Mouse (Mus musculus) hindbrain, embryonic 11.5 days (tissue): Measurements from ENCODE around the gene Cep290. TPM values are rescaled to one million over a fixed set of nuclear protein-coding genes. Genes with fewer than 3 reads are reported as not detected.

Experiments used
- ATAC-seq: fragments of 200-750 bp; cut with Nextera tagmentation; 2 replicates; pipeline ENCODE4 v1.8.0; 2017; ENCODE audit warnings: mild to moderate bottlenecking, moderate TSS enrichment, moderate library complexity; ENCODE audit not compliant: low FRiP score
- DNase-seq: peaks from one replicate; pipeline ENCODE4 v3.0.0-alpha.2; 2015; ENCODE audit warnings: low spot score
- H3K27ac ChIP-seq: fragments of 300-500 bp; sonication (generic); 2 replicates; pipeline ENCODE4 v1.5.1; 2014; ENCODE audit warnings: mild to moderate bottlenecking, low read depth, low read length
- H3K27me3 ChIP-seq: fragments of 300-500 bp; sonication (generic); 2 replicates; pipeline ENCODE4 v1.6.1; 2014; ENCODE audit warnings: mild to moderate bottlenecking, low read length, moderate library complexity, mixed read lengths; ENCODE audit not compliant: control insufficient read depth, insufficient read depth
- H3K36me3 ChIP-seq: fragments of 300-500 bp; sonication (generic); 2 replicates; pipeline ENCODE4 v1.6.1; 2014; ENCODE audit warnings: mild to moderate bottlenecking, low read length, moderate library complexity, mixed read lengths; ENCODE audit not compliant: control insufficient read depth, insufficient read depth
- H3K4me1 ChIP-seq: fragments of 300-500 bp; sonication (generic); replicated peaks from 2 replicates; pipeline ENCODE4 v1.6.1; 2014; ENCODE audit warnings: low read length, mixed read lengths; ENCODE audit not compliant: control insufficient read depth, insufficient read depth
- H3K4me2 ChIP-seq: fragments of 300-500 bp; sonication (generic); replicated peaks from 2 replicates; pipeline ENCODE4 v1.6.1; 2014; ENCODE audit warnings: mild to moderate bottlenecking, low read depth, low read length
- H3K4me3 ChIP-seq: fragments of 300-500 bp; sonication (generic); 2 replicates; pipeline ENCODE4 v1.5.1; 2014; ENCODE audit warnings: low read depth, low read length
- H3K9ac ChIP-seq: fragments of 300-500 bp; sonication (generic); 2 replicates; pipeline ENCODE4 v1.6.1; 2014; ENCODE audit warnings: low read depth, low read length
- H3K9me3 ChIP-seq: fragments of 300-500 bp; sonication (generic); 2 replicates; pipeline ENCODE4 v1.6.1; 2016; ENCODE audit warnings: low read length; ENCODE audit not compliant: control insufficient read depth
- WGBS: fragments of 180-500 bp; shearing (Covaris S2); extraction: QIAGEN DNeasy Blood & Tissue Kit; methylation state at CpG from one replicate; pipeline ENCODE4 v1.1.7; 2014; 5-methylcytosine and 5-hydroxymethylcytosine counted together
- polyA plus RNA-seq: library from polyadenylated mRNA; unstranded; fragments of >200 nt; fragmentation: Nextera tagmentation; extraction: Ambion mirVana; gene quantifications from 2 replicates; pipeline ENCODE4 v1.2.1, GENCODE M21; 2014

The Cep290 gene
- polyA plus RNA-seq, 1 experiment from 2014 or later: 8.9 TPM

GRCm38 (mm10) chr10:100575294-100575693 is 87.9 kb downstream of the Cep290 start:
- ATAC-seq (no peak), DNase-seq (no peak)
- no peaks in the 10 kb centered on the region for H3K4me1 ChIP-seq
- H3K27me3 ChIP-seq: no peaks in the 10 kb centered on the region
- 0 out of 2 replicates have a peak, but pooled peaks cover 2% of the 10 kb centered on the region for H3K36me3 ChIP-seq
- no peak overlapping the region for H3K4me3 ChIP-seq
- no peak overlapping the region for H3K9ac ChIP-seq
- no peak overlapping the region for H3K4me2 ChIP-seq
- WGBS: 93% methylated on average over 7 of the region's 7 CpGs
- H3K27ac ChIP-seq: no peak overlapping the region
- no peaks in the 10 kb centered on the region for H3K9me3 ChIP-seq

- Histone ChIP-seq H3K4me1 (no peaks in the 10 kb centered on the region), H3K27ac (no peak overlapping the region), H3K4me2 (no peak overlapping the region), H3K9ac (no peak overlapping the region), H3K27me3 (no peaks in the 10 kb centered on the region), H3K4me3 (no peak overlapping the region), H3K36me3 (no peaks in the 10 kb centered on the region), H3K9me3 (no peaks in the 10 kb centered on the region)
- 94% methylated on average over 3 of the region's 3 CpGs for WGBS
- DNase-seq: no peak
- no peak for ATAC-seq
Measured at GRCm38 (mm10) chr10:100584178-100584577, 96.8 kb downstream of the Cep290 start.

- 57% methylated on average over 7 of the region's 7 CpGs for WGBS
- H3K4me2 ChIP-seq: peak overlapping the region; percentile 67
- H3K36me3 ChIP-seq: no peaks in the 10 kb centered on the region
- H3K4me1 ChIP-seq: no peaks in the 10 kb centered on the region
- H3K27ac ChIP-seq: 0 out of 2 replicates have a peak overlapping the region, but pooled peaks have one; percentile 1
- H3K9me3 ChIP-seq: no peaks in the 10 kb centered on the region
- H3K27me3 ChIP-seq: no peaks in the 10 kb centered on the region
- peak overlapping the region; percentile 76 for H3K4me3 ChIP-seq
- peak; percentile 44 for ATAC-seq
- peak overlapping the region; percentile 64 for H3K9ac ChIP-seq
- DNase-seq: no peak
Measured at GRCm38 (mm10) chr10:100588524-100588923, 101.2 kb downstream of the Cep290 start.

GRCm38 (mm10) chr10:100588932-100589388 is 101.6 kb downstream of the Cep290 start:
- peak; percentile 99 for ATAC-seq

GRCm38 (mm10) chr10:100590323-100590722 is 103.0 kb downstream of the Cep290 start, which contains the start of the genes 4930430F08Rik and 1700017N19Rik:
TSS of gene 4930430F08Rik (minus strand) at chr10:100590423.
TSS of gene 1700017N19Rik (plus strand) at chr10:100590484.
- ATAC-seq (no peak), DNase-seq (no peak)
- H3K4me2 ChIP-seq: no peak within 1 kb of the TSS
- H3K27ac ChIP-seq: no peak within 1 kb of the TSS
- WGBS: 71% methylated on average over 1 of the region's 1 CpGs
- H3K9ac ChIP-seq: no peak within 1 kb of the TSS
- no peaks in the 10 kb centered on the region for H3K27me3 ChIP-seq
- no peaks in the 10 kb centered on the region for H3K9me3 ChIP-seq
- H3K4me3 ChIP-seq: peak within 1 kb of the TSS; percentile 76; the same call in 1 of the 2 replicates
- H3K4me1 ChIP-seq: no peaks in the 10 kb centered on the region
- H3K36me3 ChIP-seq: no peaks in the 10 kb centered on the region

More at GRCm38 (mm10) chr10:100588932-100589388, 101.6 kb downstream of the Cep290 start:
- peak overlapping the region; percentile 64 for H3K9ac ChIP-seq
- H3K4me2 ChIP-seq: peak overlapping the region; percentile 67
- no peaks in the 10 kb centered on the region for H3K4me1 ChIP-seq
- no peaks in the 10 kb centered on the region for H3K27me3 ChIP-seq
- no peaks in the 10 kb centered on the region for H3K36me3 ChIP-seq
- H3K27ac ChIP-seq: 0 out of 2 replicates have a peak overlapping the region, but pooled peaks have one; percentile 1
- H3K4me3 ChIP-seq: peak overlapping the region; percentile 76
- peak; percentile 96 for DNase-seq
- H3K9me3 ChIP-seq: no peaks in the 10 kb centered on the region
- 0% methylated on average over 31 of the region's 31 CpGs for WGBS

- no peak overlapping the region for H3K4me3 ChIP-seq
- ATAC-seq: no peak
- H3K9me3 ChIP-seq: no peaks in the 10 kb centered on the region
- H3K27me3 ChIP-seq: no peaks in the 10 kb centered on the region
- no peak for DNase-seq
- H3K36me3 ChIP-seq: no peaks in the 10 kb centered on the region
- WGBS: 81% methylated on average over 3 of the region's 3 CpGs
- H3K4me2 ChIP-seq: no peak overlapping the region
- H3K9ac ChIP-seq: no peak overlapping the region
- no peak overlapping the region for H3K27ac ChIP-seq
- no peaks in the 10 kb centered on the region for H3K4me1 ChIP-seq
Measured at GRCm38 (mm10) chr10:100598339-100598738, 111.0 kb downstream of the Cep290 start.

- Histone ChIP-seq H3K27me3 (no peaks in the 10 kb centered on the region), H3K36me3 (no peaks in the 10 kb centered on the region), H3K4me2 (no peak overlapping the region), H3K4me3 (no peak overlapping the region), H3K9me3 (no peaks in the 10 kb centered on the region), H3K27ac (no peak overlapping the region), H3K4me1 (no peaks in the 10 kb centered on the region), H3K9ac (no peak overlapping the region)
- DNase-seq (no peak), ATAC-seq (no peak)
- WGBS: 89% methylated on average over 9 of the region's 9 CpGs
Measured at GRCm38 (mm10) chr10:100603511-100603910, 116.2 kb downstream of the Cep290 start.

- no peak for ATAC-seq
- H3K4me1 ChIP-seq: no peaks in the 10 kb centered on the region
- WGBS: 74% methylated on average over 2 of the region's 2 CpGs
Measured at GRCm38 (mm10) chr10:100604254-100604653, 116.9 kb downstream of the Cep290 start.

GRCm38 (mm10) chr10:100617233-100617903 is 130.0 kb downstream of the Cep290 start:
- H3K27ac ChIP-seq: no peak overlapping the region
- H3K36me3 ChIP-seq: no peaks in the 10 kb centered on the region
- H3K4me2 ChIP-seq: no peak overlapping the region
- H3K4me1 ChIP-seq: no peaks in the 10 kb centered on the region
- no peak for DNase-seq
- H3K4me3 ChIP-seq: no peak overlapping the region
- peak; percentile 25; the same call in 1 of the 2 replicates for ATAC-seq
- WGBS: 73% methylated on average over 6 of the region's 6 CpGs
- no peaks in the 10 kb centered on the region for H3K27me3 ChIP-seq
- H3K9ac ChIP-seq: no peak overlapping the region
- H3K9me3 ChIP-seq: no peaks in the 10 kb centered on the region

More at GRCm38 (mm10) chr10:100604254-100604653, 116.9 kb downstream of the Cep290 start:
- no peak overlapping the region for H3K9ac ChIP-seq
- H3K27ac ChIP-seq: no peak overlapping the region
- no peaks in the 10 kb centered on the region for H3K36me3 ChIP-seq
- no peak overlapping the region for H3K4me2 ChIP-seq
- H3K9me3 ChIP-seq: no peaks in the 10 kb centered on the region
- H3K27me3 ChIP-seq: no peaks in the 10 kb centered on the region
- no peak for DNase-seq
- H3K4me3 ChIP-seq: no peak overlapping the region
